Comparison of ENCODE assay signal across 21 mouse cellular contexts in genomic region chr4:40888839-40889238, GRCm38 (mm10). TPM values are rescaled to one million over a fixed set of nuclear protein-coding genes. Genes with fewer than 3 reads are reported as not detected.
"Had no signal": no experiment of that assay in that cellular context is flagged by ENCODE, and none has a peak within 500 bp of the region (broad histone marks: within the 10 kb centered on the region; RNA-seq: fewer than 3 reads in every experiment).

No protein-coding gene starts in this region.

- H3K27me3 ChIP-seq: liver, embryonic 13.5 days had no signal

- H3K36me3 ChIP-seq: liver, embryonic 13.5 days had no signal

- ATAC-seq: intestine, postnatal 0 days had no signal

- DNase-seq: kidney, adult 2 months; left cerebral cortex, postnatal 4 days; liver, embryonic 13.5 days; lung, embryonic 14.5 days; midbrain, embryonic 14.5 days; thymus, adult 2 months; thymus, postnatal 14 days; thymus, postnatal 4 days had no signal

- H3K9ac ChIP-seq: liver, embryonic 13.5 days; lung, embryonic 14.5 days had no signal

- H3K4me1 ChIP-seq: liver, embryonic 13.5 days had no signal

- H3K9me3 ChIP-seq: liver, embryonic 13.5 days had no signal

- H3K4me2 ChIP-seq: liver, embryonic 13.5 days; lung, embryonic 14.5 days; midbrain, embryonic 11.5 days had no signal

- H3K4me3 ChIP-seq: liver, embryonic 13.5 days had no signal

- H3K27ac ChIP-seq: kidney, postnatal 0 days; liver, embryonic 13.5 days; macrophage had no signal

RNA-seq across cellular contexts. Expression of gene Spink4, which starts 31.0 kb away (rescaled TPM):
- total RNA-seq: layer of hippocampus, postnatal 14 days; left cerebral cortex, adult 8-10 months; left cerebral cortex, postnatal 14 days; left cerebral cortex, postnatal 4 days; megakaryocyte-erythroid progenitor cell, adult 5-6 weeks; midbrain, postnatal 0 days had no signal
- polyA plus RNA-seq: kidney, embryonic 14.5 days; lung, embryonic 14.5 days; macrophage; midbrain, embryonic 11.5 days; midbrain, embryonic 14.5 days; midbrain, postnatal 0 days; neural tube, embryonic 11.5 days; neural tube, embryonic 14.5 days; stomach, embryonic 14.5 days had no signal
